In genomic region chr9:66506424-66506823, GRCm38 (mm10) we compare ENCODE assay signal across 12 mouse cellular contexts. TPM values are rescaled to one million over a fixed set of nuclear protein-coding genes. Genes with fewer than 3 reads are reported as not detected.
DNase-seq lines count a peak whose midpoint lies in the region; ATAC-seq and TF ChIP-seq lines count a peak whose summit lies in the region.
"Had no signal": no experiment of that assay in that cellular context is flagged by ENCODE, and none has a peak within 500 bp of the region (broad histone marks: within the 10 kb centered on the region; RNA-seq: fewer than 3 reads in every experiment).

No protein-coding gene starts in this region.

- H3K27ac ChIP-seq in lung, postnatal 0 days (ENCODE audit: low read length) = no peak overlapping the region
- peak overlapping the region; percentile 92 for H3K27ac ChIP-seq in forebrain, embryonic 13.5 days
- H3K27ac ChIP-seq in neural tube, embryonic 12.5 days = peak overlapping the region; percentile 50; the same call in 1 of the 2 replicates

- DNase-seq in lung, postnatal 0 days (ENCODE audit: low spot score) = peak; percentile 36
- no peak for DNase-seq in lung, adult 18-20 months
- DNase-seq in induced T-regulatory cell, adult 2 months (ENCODE audit: low read depth) = peak; percentile 23
- DNase-seq in left cerebral cortex, adult 11 months (ENCODE audit: low spot score) = no peak
- no peak for DNase-seq in adrenal gland, postnatal 14 days
- DNase-seq: adrenal gland, postnatal 25 days; cerebellum, adult 8-10 months; kidney, adult 18-20 months; right cerebral cortex, adult 18-20 months had no signal

- H3K27me3 ChIP-seq in lung, postnatal 0 days (replicated peaks; ENCODE audit: insufficient read depth, low read length) = no peaks in the 10 kb centered on the region
- H3K27me3 ChIP-seq in forebrain, embryonic 13.5 days = no peaks in the 10 kb centered on the region
- no peaks in the 10 kb centered on the region for H3K27me3 ChIP-seq in neural tube, embryonic 12.5 days (replicated peaks)

- ATAC-seq in lung, postnatal 0 days = peak; percentile 63
- peak; percentile 1; the same call in 1 of the 2 replicates for ATAC-seq in forebrain, embryonic 13.5 days
- ATAC-seq in neural tube, embryonic 12.5 days (ENCODE audit: low FRiP score, low read depth) = no peak

- no peak overlapping the region for H3K9ac ChIP-seq in lung, postnatal 0 days (replicated peaks; ENCODE audit: low read depth)
- no peak overlapping the region for H3K9ac ChIP-seq in forebrain, embryonic 13.5 days
- H3K9ac ChIP-seq in neural tube, embryonic 12.5 days = no peak overlapping the region

- no peaks in the 10 kb centered on the region for H3K4me1 ChIP-seq in lung, postnatal 0 days (ENCODE audit: insufficient read depth, low read depth, low read length)
- peaks cover 57% of the 10 kb centered on the region for H3K4me1 ChIP-seq in forebrain, embryonic 13.5 days
- H3K4me1 ChIP-seq in neural tube, embryonic 12.5 days = peaks cover 28% of the 10 kb centered on the region

- no peaks in the 10 kb centered on the region for H3K9me3 ChIP-seq in lung, postnatal 0 days (ENCODE audit: low read length)
- no peaks in the 10 kb centered on the region for H3K9me3 ChIP-seq in forebrain, embryonic 13.5 days (replicated peaks)
- H3K9me3 ChIP-seq in neural tube, embryonic 12.5 days = no peaks in the 10 kb centered on the region

- TF ChIP-seq CTCF in lung, postnatal 0 days (IDR thresholded peaks at IDR 0.05) = no peak

- peaks cover 36% of the 10 kb centered on the region for H3K36me3 ChIP-seq in lung, postnatal 0 days (ENCODE audit: insufficient read depth, low read length)
- H3K36me3 ChIP-seq in forebrain, embryonic 13.5 days (ENCODE audit: poor library complexity, severe bottlenecking) = peaks cover 73% of the 10 kb centered on the region
- H3K36me3 ChIP-seq in neural tube, embryonic 12.5 days = peaks cover 65% of the 10 kb centered on the region

- no peak overlapping the region for H3K4me3 ChIP-seq in lung, postnatal 0 days (ENCODE audit: low read depth, low read length)
- no peak overlapping the region for H3K4me3 ChIP-seq in forebrain, embryonic 13.5 days
- H3K4me3 ChIP-seq in neural tube, embryonic 12.5 days = no peak overlapping the region

- no peak overlapping the region for H3K4me2 ChIP-seq in lung, postnatal 0 days (replicated peaks; ENCODE audit: low read depth, low read length)
- no peak overlapping the region for H3K4me2 ChIP-seq in forebrain, embryonic 13.5 days
- no peak overlapping the region for H3K4me2 ChIP-seq in neural tube, embryonic 12.5 days (replicated peaks)
- H3K4me2 ChIP-seq: heart, embryonic 11.5 days had no signal

- peak; percentile 24; the same call in 1 of the 2 replicates for TF ChIP-seq EP300 in lung, postnatal 0 days (IDR thresholded peaks at IDR 0.05)

RNA-seq across cellular contexts. Expression of gene Fbxl22, which starts 8.0 kb away (rescaled TPM):
- 3.4 and 3.6 TPM in 2 replicates for polyA plus RNA-seq in lung, postnatal 0 days (2015; fragmentation: Nextera tagmentation; extraction: Ambion mirVana)
- polyA plus RNA-seq in forebrain, embryonic 13.5 days (2015; fragmentation: Nextera tagmentation; extraction: Ambion mirVana) = 2.5 and 2.6 TPM in 2 replicates
- 2.8 and 2.9 TPM in 2 replicates for polyA plus RNA-seq in neural tube, embryonic 12.5 days (2016; fragmentation: Nextera tagmentation; extraction: Ambion mirVana)
- 0.52 and 1.5 TPM in 2 replicates for total RNA-seq in adrenal gland, postnatal 14 days (2021)

Comparison
In these comparisons a context has a peak if more than half of its experiments do, and no peak if none do; other contexts are left out.
1. DNase-seq: peak in lung, postnatal 0 days (single experiment) and induced T-regulatory cell, adult 2 months (single experiment); none in lung, adult 18-20 months (0 of 2), left cerebral cortex, adult 11 months (single experiment) and adrenal gland, postnatal 14 days (single experiment).